In the genomic region with DNA sequence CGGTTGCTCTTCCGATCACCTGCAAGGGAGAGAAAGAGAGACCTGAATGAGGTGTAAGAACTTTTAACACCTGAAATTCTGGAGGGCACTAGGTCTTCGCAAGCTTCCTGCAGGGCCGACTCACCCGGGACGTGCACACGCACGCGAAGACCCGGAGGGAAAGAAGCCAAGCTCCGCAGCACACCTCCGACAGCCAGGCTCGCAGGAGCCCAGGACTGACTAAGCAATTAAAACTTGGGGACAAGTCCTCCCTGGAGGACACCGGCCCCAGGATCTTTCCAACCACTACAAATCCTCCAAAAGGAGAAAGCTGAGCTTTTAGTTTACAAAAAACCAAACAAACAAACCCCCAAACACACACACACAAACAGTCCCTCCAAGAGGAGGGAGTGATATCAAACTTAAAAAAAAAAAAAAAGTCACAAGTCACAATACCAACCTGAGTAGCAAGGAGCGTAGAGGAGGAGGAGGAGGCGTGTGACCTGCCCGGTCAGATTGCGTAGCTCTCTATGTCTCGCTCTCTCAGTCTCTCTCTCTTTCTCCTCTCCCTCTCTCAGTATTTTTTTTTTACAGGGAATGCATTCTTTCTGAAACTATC, we compare ENCODE assay signal across 8 mouse cellular contexts. TPM values are rescaled to one million over a fixed set of nuclear protein-coding genes. Genes with fewer than 3 reads are reported as not detected.
DNase-seq lines count a peak whose midpoint lies in the region; ATAC-seq and TF ChIP-seq lines count a peak whose summit lies in the region.

No protein-coding gene starts in this region.

- DNase-seq in layer of hippocampus, adult 2 months (ENCODE audit: low spot score in 2 of 2) = no peak
- no peak for DNase-seq in layer of hippocampus, adult 9-10 months (ENCODE audit: low spot score)
- peak; percentile 57 for DNase-seq in embryonic facial prominence, embryonic 10.5 days (ENCODE audit: low spot score)
- DNase-seq in urinary bladder, adult 2 months (ENCODE audit: low spot score) = no peak
- DNase-seq in adipocyte (ENCODE audit: low spot score) = no peak
- no peak for DNase-seq in adrenal gland, postnatal 10 days

- H3K9me3 ChIP-seq in embryonic facial prominence, embryonic 10.5 days = no peaks in the 10 kb centered on the region
- no peaks in the 10 kb centered on the region for H3K9me3 ChIP-seq in intestine, postnatal 0 days (ENCODE audit: control insufficient read depth)
- no peaks in the 10 kb centered on the region for H3K9me3 ChIP-seq in neural tube, embryonic 15.5 days (replicated peaks)

- peaks cover 7% of the 10 kb centered on the region for H3K36me3 ChIP-seq in embryonic facial prominence, embryonic 10.5 days (replicated peaks)
- no peaks in the 10 kb centered on the region for H3K36me3 ChIP-seq in intestine, postnatal 0 days (ENCODE audit: control insufficient read depth, insufficient read depth)
- no peaks in the 10 kb centered on the region for H3K36me3 ChIP-seq in neural tube, embryonic 15.5 days

- H3K4me1 ChIP-seq in embryonic facial prominence, embryonic 10.5 days = peaks cover 77% of the 10 kb centered on the region
- H3K4me1 ChIP-seq in intestine, postnatal 0 days (replicated peaks; ENCODE audit: control insufficient read depth, insufficient read depth, low read length) = no peaks in the 10 kb centered on the region
- peaks cover 47% of the 10 kb centered on the region for H3K4me1 ChIP-seq in neural tube, embryonic 15.5 days

- no peak overlapping the region for H3K27ac ChIP-seq in layer of hippocampus, adult 2 months
- peak overlapping the region; percentile 81 for H3K27ac ChIP-seq in embryonic facial prominence, embryonic 10.5 days (replicated peaks)
- no peak overlapping the region for H3K27ac ChIP-seq in intestine, postnatal 0 days (ENCODE audit: low read depth, low read length)
- H3K27ac ChIP-seq in neural tube, embryonic 15.5 days (replicated peaks) = no peak overlapping the region

- H3K9ac ChIP-seq in intestine, postnatal 0 days (ENCODE audit: low read depth, low read length) = no peak overlapping the region
- 0 out of 2 replicates have a peak overlapping the region, but pooled peaks have one; percentile 3 for H3K9ac ChIP-seq in neural tube, embryonic 15.5 days (replicated peaks)

- ATAC-seq in intestine, postnatal 0 days = no peak
- no peak for ATAC-seq in neural tube, embryonic 15.5 days (ENCODE audit: low FRiP score)

- H3K4me2 ChIP-seq in intestine, postnatal 0 days (replicated peaks; ENCODE audit: low read depth) = peak overlapping the region; percentile 97
- H3K4me2 ChIP-seq in neural tube, embryonic 15.5 days = peak overlapping the region; percentile 66

- H3K4me3 ChIP-seq in layer of hippocampus, adult 2 months = peak overlapping the region; percentile 34; the same call in 1 of the 2 replicates
- H3K4me3 ChIP-seq in embryonic facial prominence, embryonic 10.5 days = peak overlapping the region; percentile 63
- H3K4me3 ChIP-seq in intestine, postnatal 0 days (ENCODE audit: low read depth, low read length) = peak overlapping the region; percentile 56
- peak overlapping the region; percentile 34 for H3K4me3 ChIP-seq in neural tube, embryonic 15.5 days (replicated peaks)

- TF ChIP-seq CTCF in layer of hippocampus, adult 2 months (conservative IDR thresholded peaks at IDR 0.05) = no peak
- TF ChIP-seq CTCF in intestine, postnatal 0 days (IDR thresholded peaks at IDR 0.05; ENCODE audit: low read depth) = no peak

- peaks cover 92% of the 10 kb centered on the region for H3K27me3 ChIP-seq in embryonic facial prominence, embryonic 10.5 days (replicated peaks; ENCODE audit: low read depth, poor library complexity, severe bottlenecking)
- H3K27me3 ChIP-seq in intestine, postnatal 0 days (replicated peaks; ENCODE audit: control insufficient read depth, insufficient read depth, low read length) = peaks cover 88% of the 10 kb centered on the region
- H3K27me3 ChIP-seq in neural tube, embryonic 15.5 days (replicated peaks) = peaks cover 76% of the 10 kb centered on the region

- WGBS in embryonic facial prominence, embryonic 10.5 days = under 1% methylated on average over 19 of the region's 19 CpGs
- 3% methylated on average over 19 of the region's 19 CpGs for WGBS in intestine, postnatal 0 days
- WGBS in neural tube, embryonic 15.5 days = under 1% methylated on average over 19 of the region's 19 CpGs

RNA-seq across cellular contexts. Expression of a gene that starts 3.0 kb away (rescaled TPM):
- not detected for total RNA-seq in layer of hippocampus, adult 2 months (2021)
- 2.3 TPM in 2 replicates for polyA plus RNA-seq in embryonic facial prominence, embryonic 10.5 days (2016; fragmentation: Nextera tagmentation; extraction: Ambion mirVana)
- not detected in 2 replicates for polyA plus RNA-seq in intestine, postnatal 0 days (2015; fragmentation: Nextera tagmentation; extraction: Ambion mirVana)
- polyA plus RNA-seq in neural tube, embryonic 15.5 days (2015; fragmentation: Nextera tagmentation; extraction: Ambion mirVana) = 0.23 TPM in 1 of 2 replicates, not detected in the other
- 12.3 and 23.2 TPM in 2 replicates for polyA plus RNA-seq in urinary bladder, adult 2 months (2012; rRNA removed)
- total RNA-seq in adrenal gland, postnatal 10 days (2021) = 1 to 10 TPM; 1.1 to 2.1 TPM

RNA-seq across cellular contexts. Expression of a gene that starts 11.3 kb away (rescaled TPM):
- not detected for total RNA-seq in layer of hippocampus, adult 2 months (2021)
- 0.82 TPM in 1 of 2 replicates, not detected in the other for polyA plus RNA-seq in embryonic facial prominence, embryonic 10.5 days (2016; fragmentation: Nextera tagmentation; extraction: Ambion mirVana)
- not detected in 2 replicates for polyA plus RNA-seq in intestine, postnatal 0 days (2015; fragmentation: Nextera tagmentation; extraction: Ambion mirVana)
- polyA plus RNA-seq in neural tube, embryonic 15.5 days (2015; fragmentation: Nextera tagmentation; extraction: Ambion mirVana) = 0.49 TPM in 1 of 2 replicates, not detected in the other
- polyA plus RNA-seq in urinary bladder, adult 2 months (2012; rRNA removed) = 15.6 and 15.8 TPM in 2 replicates
- not detected for total RNA-seq in adrenal gland, postnatal 10 days (2021)

RNA-seq across cellular contexts. Expression of a gene that starts 11.8 kb away (rescaled TPM):
- not detected for total RNA-seq in layer of hippocampus, adult 2 months (2021)
- 24.5 and 29.1 TPM in 2 replicates for polyA plus RNA-seq in embryonic facial prominence, embryonic 10.5 days (2016; fragmentation: Nextera tagmentation; extraction: Ambion mirVana)
- polyA plus RNA-seq in intestine, postnatal 0 days (2015; fragmentation: Nextera tagmentation; extraction: Ambion mirVana) = 0.59 and 0.61 TPM in 2 replicates
- polyA plus RNA-seq in neural tube, embryonic 15.5 days (2015; fragmentation: Nextera tagmentation; extraction: Ambion mirVana) = 15.6 and 16.0 TPM in 2 replicates
- polyA plus RNA-seq in urinary bladder, adult 2 months (2012; rRNA removed) = 60.3 and 78.8 TPM in 2 replicates
- 10 to 100 TPM; 12.3 to 14.8 TPM for total RNA-seq in adrenal gland, postnatal 10 days (2021)

Comparison
In these comparisons a context has a peak if more than half of its experiments do, and no peak if none do; other contexts are left out.
1. RNA of a gene that starts 11.8 kb away (polyA plus RNA-seq): 60.3 to 78.8 TPM in urinary bladder, adult 2 months, 24.5 to 29.1 TPM in embryonic facial prominence, embryonic 10.5 days and 15.6 to 16.0 TPM in neural tube, embryonic 15.5 days; 0.59 to 0.61 TPM in intestine, postnatal 0 days; every median in the first group is over 10 times any median in the second.
2. Peak in every context shown above with its lines, with median percentiles within 50 percentile points of each other: H3K4me3 ChIP-seq.